Mouse (Mus musculus) lung, adult 2 months (tissue): ENCODE results near the gene Atf7ip. TPM values are rescaled to one million over a fixed set of nuclear protein-coding genes. Genes with fewer than 3 reads are reported as not detected.
"Not testable (repeated sequence)": the region's sequence is repeated elsewhere in the genome, so short reads cannot be mapped to it uniquely, and the experiment has no call there.

Experiments
- DNase-seq: peaks from one replicate; pipeline ENCODE4 v3.0.0; 2022
- H3K4me1 ChIP-seq: fragments of 200-500 bp; 2 replicates; pipeline ENCODE4 v1.6.1; 2011; ENCODE audit warnings: low read length; ENCODE audit not compliant: control insufficient read depth, insufficient read depth
- H3K4me3 ChIP-seq: fragments of 200-500 bp; replicated peaks from 2 replicates; pipeline ENCODE3; 2011; ENCODE audit warnings: low read depth, mild to moderate bottlenecking, control low read depth, low read length; ENCODE audit errors: extremely low read depth
- CTCF ChIP-seq: fragments of 200-500 bp; IDR thresholded peaks from 2 replicates; pipeline ENCODE4 v1.5.1; 2011; ENCODE audit warnings: mild to moderate bottlenecking, low read length, control low read depth; ENCODE audit not compliant: insufficient read depth
- POLR2A ChIP-seq: fragments of 200-500 bp; IDR thresholded peaks from 2 replicates; pipeline ENCODE4 v1.6.1; 2011; ENCODE audit warnings: low read depth, mild to moderate bottlenecking, control low read depth, low read length, borderline replicate concordance; ENCODE audit errors: extremely low read depth
- WGBS: fragments of 180-500 bp; shearing (Covaris S2); methylation state at CpG from one replicate; pipeline ENCODE4 v1.1.7; 2018; 5-methylcytosine and 5-hydroxymethylcytosine counted together
- polyA plus RNA-seq: library from polyadenylated mRNA; depleted of rRNA; stranded (reverse); fragments of >200 nt; gene quantifications from 2 replicates; pipeline ENCODE4 v1.2.3, GENCODE M21; 2012; rRNA removed

Atf7ip gene
- 24.8 and 28.3 TPM in 2 replicates for polyA plus RNA-seq

GRCm38 (mm10) chr6:136505867-136506266 is at the start of gene Atf7ip:
TSS of gene Atf7ip (plus strand) at chr6:136506167.
- H3K4me1 ChIP-seq, DNase-seq, H3K4me3 ChIP-seq: not testable (repeated sequence)
- 90% methylated on average over 3 of the region's 3 CpGs for WGBS

- 97% methylated on average over 1 of the region's 1 CpGs for WGBS
- Histone ChIP-seq H3K4me3 (no peak overlapping the region), H3K4me1 (peaks cover 3% of the 10 kb centered on the region; the same call in 1 of the 2 replicates)
- DNase-seq = no peak
- no peak for TF ChIP-seq CTCF
- no peak for TF ChIP-seq POLR2A
These were observed 49.7 kb upstream of the Atf7ip start for GRCm38 (mm10) chr6:136456302-136456701.

GRCm38 (mm10) chr6:136459156-136459555 is 46.8 kb upstream of the Atf7ip start:
- Histone ChIP-seq H3K4me3 (no peak overlapping the region), H3K4me1 (peaks cover 6% of the 10 kb centered on the region; the same call in 1 of the 2 replicates)
- no peak for DNase-seq
- 82% methylated on average over 7 of the region's 7 CpGs for WGBS
- TF ChIP-seq CTCF (no peak), POLR2A (no peak)

DNA sequence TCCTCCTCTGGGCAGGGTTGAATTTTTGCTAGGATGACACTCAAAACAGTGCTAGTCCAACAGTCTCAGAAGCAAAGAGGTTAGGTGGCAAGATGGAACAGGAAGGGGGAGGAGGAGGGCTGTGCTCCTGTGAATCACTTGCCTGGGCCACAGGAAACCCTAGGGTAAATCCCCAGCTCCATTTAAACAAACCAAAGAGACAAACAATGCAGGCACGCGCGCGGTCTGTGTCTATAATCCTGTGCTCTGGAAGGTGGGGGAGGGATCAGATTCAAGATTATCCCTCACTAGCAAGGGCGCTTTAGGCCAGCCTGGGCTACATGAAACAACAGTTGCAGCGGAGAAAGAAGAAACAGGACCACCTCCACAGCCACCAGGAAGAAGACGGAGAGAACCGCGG is 42.5 kb upstream of the Atf7ip start:
- no peak overlapping the region for H3K4me3 ChIP-seq

GRCm38 (mm10) chr6:136464121-136464621 is 41.8 kb upstream of the Atf7ip start:
- Histone ChIP-seq H3K4me3 (no peak overlapping the region), H3K4me1 (peaks cover 23% of the 10 kb centered on the region)
- 22% methylated on average over 12 of the region's 12 CpGs for WGBS
- TF ChIP-seq POLR2A = 0 out of 2 replicates have a peak, but pooled peaks have one; percentile 16
- no peak for TF ChIP-seq CTCF
- peak; percentile 28 for DNase-seq

More for the DNA sequence above, 42.5 kb upstream of the Atf7ip start:
- DNase-seq = no peak
- WGBS = 47% methylated on average over 9 of the region's 9 CpGs
- TF ChIP-seq CTCF = no peak
- H3K4me1 ChIP-seq = peaks cover 20% of the 10 kb centered on the region

- 36% methylated on average over 8 of the region's 8 CpGs for WGBS
- peaks cover 32% of the 10 kb centered on the region for H3K4me1 ChIP-seq
- TF ChIP-seq CTCF = no peak
- TF ChIP-seq POLR2A = no peak
- H3K4me3 ChIP-seq = no peak overlapping the region
- DNase-seq = peak; percentile 38
These were observed 40.9 kb upstream of the Atf7ip start for GRCm38 (mm10) chr6:136465021-136465420.

DNA sequence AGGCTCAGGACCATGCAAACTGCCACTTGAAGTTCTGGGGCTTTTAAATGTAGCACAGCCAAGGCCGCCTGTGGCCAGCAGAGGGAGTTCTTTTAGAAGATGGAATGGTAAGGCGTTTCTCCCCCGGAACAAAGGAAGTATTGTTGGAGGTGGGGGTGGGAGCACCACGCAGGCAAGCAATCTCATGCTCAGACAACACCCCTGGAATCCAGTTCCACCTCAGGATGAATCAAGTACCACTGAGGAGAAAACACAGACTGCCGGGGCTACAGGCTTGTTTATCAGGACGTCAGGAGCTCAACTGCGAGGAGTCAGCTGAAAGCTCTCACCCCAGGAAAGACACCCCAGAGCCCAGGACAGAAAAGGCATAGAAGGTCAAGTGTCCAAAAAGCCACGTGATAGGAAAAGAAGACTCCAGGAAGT is 40.0 kb upstream of the Atf7ip start:
- peak overlapping the region; percentile 3 for H3K4me3 ChIP-seq
- WGBS = 14% methylated on average over 8 of the region's 8 CpGs
- DNase-seq = peak; percentile 71

DNA sequence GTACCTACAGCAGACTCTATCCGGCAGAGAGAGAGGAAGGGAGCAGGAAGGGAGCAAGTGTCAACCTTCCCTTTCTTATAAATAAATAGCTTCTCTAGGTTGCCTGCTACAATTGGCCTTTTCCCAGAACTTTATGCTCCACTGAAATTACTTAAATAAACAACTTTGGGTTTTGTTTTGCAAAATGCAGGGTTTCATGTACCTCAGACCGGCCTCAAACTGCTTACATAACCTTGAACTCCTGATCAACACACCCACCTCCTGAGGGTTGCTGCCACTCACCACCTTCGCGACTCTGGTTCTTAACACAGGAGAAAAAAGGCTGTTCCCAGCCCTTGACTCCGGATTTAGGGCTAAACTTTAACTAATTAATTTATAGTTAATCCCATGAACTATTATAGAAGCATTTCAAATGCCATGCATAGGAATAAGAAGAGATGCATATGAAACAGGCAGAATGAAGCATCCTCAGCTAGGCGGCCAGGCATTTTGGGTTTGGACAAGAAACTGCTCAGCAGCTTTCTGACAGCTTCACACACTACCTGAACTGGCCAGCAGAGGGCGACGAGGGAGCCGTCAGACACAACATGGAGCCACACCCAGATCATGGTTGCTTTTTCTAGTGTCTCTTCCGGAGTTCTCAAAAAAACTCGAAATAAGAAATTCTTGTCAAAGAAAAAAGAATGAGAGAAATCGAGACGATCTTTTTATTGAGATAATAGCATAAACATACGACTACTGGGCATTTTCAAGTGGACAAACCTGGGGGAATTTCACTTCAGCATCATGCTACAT is 38.8 kb upstream of the Atf7ip start:
- peak; percentile 85 for TF ChIP-seq CTCF
- no peak; the same call in 1 of the 2 replicates for TF ChIP-seq POLR2A
- Histone ChIP-seq H3K4me1 (peaks cover 36% of the 10 kb centered on the region), H3K4me3 (no peak overlapping the region)
- 32% methylated on average over 14 of the region's 14 CpGs for WGBS
- DNase-seq = peak; percentile 82

More for the DNA sequence above, 40.0 kb upstream of the Atf7ip start:
- TF ChIP-seq CTCF = peak; percentile 74
- no peak for TF ChIP-seq POLR2A
- peaks cover 32% of the 10 kb centered on the region for H3K4me1 ChIP-seq

GRCm38 (mm10) chr6:136467837-136468236 is 38.1 kb upstream of the Atf7ip start:
- WGBS = 58% methylated on average over 5 of the region's 5 CpGs
- peak; percentile 24 for DNase-seq
- Histone ChIP-seq H3K4me1 (peaks cover 36% of the 10 kb centered on the region), H3K4me3 (no peak overlapping the region)
- TF ChIP-seq POLR2A (no peak), CTCF (no peak)

DNA sequence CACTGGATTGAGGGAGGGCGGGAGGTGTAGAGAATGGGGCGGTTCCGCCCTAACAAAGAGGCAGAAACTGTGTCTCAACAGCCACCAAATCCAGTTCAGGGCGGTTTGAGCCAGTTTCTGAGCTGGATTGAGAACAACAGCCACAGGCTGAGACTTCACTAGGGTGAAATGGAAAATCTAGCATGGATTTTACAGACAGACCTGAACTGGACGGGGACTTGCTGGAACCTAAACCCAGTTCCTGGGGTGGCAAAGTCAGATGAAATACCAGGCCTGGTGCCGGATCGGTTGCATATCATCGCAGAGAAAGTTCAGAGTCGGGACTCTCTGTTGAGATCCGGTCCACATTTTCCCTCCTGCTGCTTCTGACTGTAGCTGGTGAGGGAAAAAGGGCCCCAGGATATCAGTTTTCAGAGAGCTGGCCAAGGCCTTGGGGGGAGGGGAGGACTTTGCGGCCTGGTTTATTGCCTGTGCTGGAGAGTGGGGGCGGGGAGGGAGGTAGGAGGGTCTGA is 37.5 kb upstream of the Atf7ip start:
- DNase-seq = peak; percentile 80
- peaks cover 35% of the 10 kb centered on the region for H3K4me1 ChIP-seq
- no peak overlapping the region for H3K4me3 ChIP-seq
- TF ChIP-seq POLR2A (no peak), CTCF (no peak)
- WGBS = 5% methylated on average over 12 of the region's 12 CpGs
